Mouse (Mus musculus) heart, adult 18-20 months (tissue): ENCODE measurements around the gene Prox2. TPM values are rescaled to one million over a fixed set of nuclear protein-coding genes. Genes with fewer than 3 reads are reported as not detected.
"Not testable (repeated sequence)": the region's sequence is repeated elsewhere in the genome, so short reads cannot be mapped to it uniquely, and the experiment has no call there.

Experiments
- DNase-seq, 2 experiments: peaks; one replicate each; pipeline ENCODE4 v3.0.0; 2021 to 2022; ENCODE audit warnings: mixed read lengths in 1 of 2
- long read RNA-seq, 2 experiments: library from polyadenylated mRNA; stranded (forward); transcript quantifications; one replicate each; pipeline ENCODE4 v2.0.0; 2021
- total RNA-seq, 2 experiments: library from RNA; stranded (reverse); gene quantifications; 2 replicates each; pipeline ENCODE4 v1.2.3; 2021

Gene Prox2
- 1 to 10 TPM; 1.5 to 2.6 TPM for total RNA-seq
- long read RNA-seq, experiment 1, partial matches to known transcripts = 0 of 1 reads
- long read RNA-seq, experiment 1, other reads (novel, unspliced or antisense) = 1 of 1 reads
- long read RNA-seq, experiment 2 = 0 reads

GRCm38 (mm10) chr12:85110698-85111592 is at the start of gene Prox2, which contains the start of gene Dlst:
Prox2 (minus strand) TSS chr12:85110759.
Dlst (plus strand) TSS chr12:85110833.
- DNase-seq = peak; percentile 92 to 93

DNA sequence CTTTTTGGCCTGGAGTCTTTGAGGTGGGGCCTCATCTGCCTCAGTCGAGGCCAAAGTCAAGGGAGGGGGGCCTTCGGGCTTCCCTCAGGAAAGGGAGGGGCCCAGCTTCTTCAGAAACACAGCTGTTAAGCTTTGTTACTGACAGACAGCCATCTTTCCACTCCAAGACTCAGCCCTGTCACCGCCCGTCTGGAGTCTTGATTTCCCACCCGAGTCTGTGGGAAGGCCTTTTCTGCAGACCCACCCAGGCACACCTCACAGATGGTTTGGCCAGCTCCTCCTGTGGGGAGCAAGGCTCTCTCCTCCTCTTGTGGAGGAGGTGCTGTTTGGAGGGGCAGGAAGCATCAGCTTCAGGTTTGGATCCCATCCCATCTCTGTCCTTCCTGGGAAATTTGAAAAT is 49.0 kb upstream of the Prox2 start:
- peak; percentile 71 to 86 for DNase-seq

DNA sequence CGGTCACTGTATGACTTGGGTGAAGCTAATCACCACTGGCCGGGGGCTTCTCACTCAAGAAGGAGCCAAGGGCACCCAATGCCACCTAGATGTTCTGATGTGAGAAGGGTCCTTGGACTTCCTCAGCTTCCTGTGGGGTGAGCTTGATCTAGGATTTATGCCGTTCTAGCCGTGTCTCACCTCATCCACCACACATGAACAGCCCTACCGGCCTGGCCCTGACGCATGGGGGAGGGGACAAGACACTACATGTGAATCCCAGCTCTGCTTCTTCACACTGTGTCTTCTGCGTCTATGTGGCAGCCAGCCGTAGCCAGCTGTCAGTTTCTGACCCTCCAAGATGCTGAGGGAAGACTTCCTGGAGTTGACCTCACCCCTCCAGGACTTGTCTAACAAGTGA is 48.2 kb upstream of the Prox2 start:
- DNase-seq = no peak

GRCm38 (mm10) chr12:85157797-85158460 is 47.4 kb upstream of the Prox2 start:
- DNase-seq = no peak

- no peak for DNase-seq
Observed at GRCm38 (mm10) chr12:85156324-85156723, 45.8 kb upstream of the Prox2 start.

DNA sequence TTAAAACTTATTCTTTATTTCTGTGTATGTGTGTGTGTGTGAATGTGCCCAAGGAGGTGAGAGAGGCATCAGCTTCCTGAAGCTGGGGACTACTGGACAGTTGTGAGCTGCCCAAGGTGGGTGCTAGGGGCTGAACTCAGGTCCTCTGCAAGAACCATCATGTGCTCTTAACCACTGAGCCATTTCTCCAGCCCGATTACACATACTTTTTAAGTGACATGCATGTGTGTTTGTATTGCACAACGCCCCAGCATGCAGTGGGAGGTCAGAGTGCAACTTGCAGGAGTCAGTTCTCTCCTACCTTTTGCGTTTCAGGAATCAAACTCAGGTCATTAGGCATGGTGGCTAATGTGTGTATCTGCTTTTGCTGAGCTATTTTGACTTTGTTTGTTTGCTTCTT is 42.5 kb upstream of the Prox2 start:
- DNase-seq = no peak

- peak in 1 of 2 experiments; percentile 52 for DNase-seq
Observed at GRCm38 (mm10) chr12:85151002-85151774, 40.6 kb upstream of the Prox2 start, which contains the start of gene Rps6kl1. Rps6kl1 (minus strand) TSS chr12:85151264.

GRCm38 (mm10) chr12:85150321-85151001 is 39.9 kb upstream of the Prox2 start:
- DNase-seq = peak in 1 of 2 experiments; percentile 44

DNA sequence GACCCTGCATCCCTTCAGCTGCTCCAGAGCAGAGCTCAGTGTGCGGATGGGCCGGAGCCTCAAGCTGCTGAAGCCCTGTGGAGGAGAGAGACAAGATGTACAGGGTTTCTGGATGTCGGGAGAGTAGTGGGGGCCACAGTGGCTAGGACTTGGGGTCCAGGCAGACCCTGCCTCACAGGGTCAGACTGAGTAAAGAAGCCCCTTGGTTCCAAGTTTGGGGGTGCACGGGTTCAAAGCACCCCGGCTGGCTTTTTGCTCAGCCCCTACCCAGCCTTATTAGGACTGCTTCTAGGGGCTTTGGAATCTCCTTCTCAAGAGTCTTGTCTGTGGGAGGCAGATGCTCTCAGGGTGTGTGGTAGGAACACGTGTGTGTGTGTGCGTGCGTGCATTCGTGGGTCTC is 36.3 kb upstream of the Prox2 start:
- DNase-seq = no peak

GRCm38 (mm10) chr12:85146355-85146754 is 35.8 kb upstream of the Prox2 start:
- DNase-seq = peak; percentile 48 to 65

DNA sequence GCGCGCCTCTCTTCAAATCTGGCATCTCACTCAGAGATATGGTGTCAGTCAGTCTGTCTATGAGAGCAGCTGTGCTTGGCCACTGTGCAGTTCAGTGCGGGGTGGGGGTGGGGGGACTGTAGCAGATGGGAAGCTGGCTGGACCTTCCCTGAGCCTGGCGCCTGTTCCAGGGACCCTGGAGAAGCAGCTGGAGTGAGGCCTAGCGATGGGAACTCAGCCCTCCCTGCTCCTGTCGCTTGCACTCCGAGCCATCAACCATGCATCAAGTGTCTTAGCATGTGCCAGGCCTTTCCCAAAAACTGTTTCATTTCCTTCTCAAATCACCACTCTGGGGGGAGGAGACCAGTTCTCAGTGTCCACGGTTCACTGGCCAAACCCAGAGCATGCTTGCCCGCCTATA is 35.1 kb upstream of the Prox2 start:
- peak; percentile 70 to 82 for DNase-seq

DNA sequence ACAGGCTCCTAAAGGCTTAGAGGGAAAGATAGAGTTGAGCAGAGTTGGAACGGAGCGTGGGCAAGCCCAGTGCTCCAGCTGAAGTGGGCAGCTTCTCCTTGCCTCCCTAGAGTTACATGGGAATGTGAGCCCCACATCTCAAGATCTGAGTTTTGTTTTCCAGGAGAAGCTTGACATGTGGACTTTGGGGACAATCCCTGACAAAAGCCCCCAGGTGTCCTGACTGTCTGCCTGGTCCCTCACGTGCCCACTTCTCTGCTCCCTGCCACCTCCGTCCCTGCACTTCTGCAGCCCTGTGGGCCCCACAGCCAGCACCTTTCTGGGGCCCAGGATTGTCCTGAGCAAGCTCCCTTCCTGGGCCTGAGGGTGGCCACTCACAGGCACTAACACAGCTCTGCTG is 34.3 kb upstream of the Prox2 start:
- no peak for DNase-seq

GRCm38 (mm10) chr12:85144276-85144675 is 33.7 kb upstream of the Prox2 start:
- DNase-seq = not testable (repeated sequence)

GRCm38 (mm10) chr12:85142803-85143202 is 32.2 kb upstream of the Prox2 start:
- peak; percentile 88 to 96 for DNase-seq

GRCm38 (mm10) chr12:85141096-85141495 is 30.5 kb upstream of the Prox2 start:
- DNase-seq = no peak

DNA sequence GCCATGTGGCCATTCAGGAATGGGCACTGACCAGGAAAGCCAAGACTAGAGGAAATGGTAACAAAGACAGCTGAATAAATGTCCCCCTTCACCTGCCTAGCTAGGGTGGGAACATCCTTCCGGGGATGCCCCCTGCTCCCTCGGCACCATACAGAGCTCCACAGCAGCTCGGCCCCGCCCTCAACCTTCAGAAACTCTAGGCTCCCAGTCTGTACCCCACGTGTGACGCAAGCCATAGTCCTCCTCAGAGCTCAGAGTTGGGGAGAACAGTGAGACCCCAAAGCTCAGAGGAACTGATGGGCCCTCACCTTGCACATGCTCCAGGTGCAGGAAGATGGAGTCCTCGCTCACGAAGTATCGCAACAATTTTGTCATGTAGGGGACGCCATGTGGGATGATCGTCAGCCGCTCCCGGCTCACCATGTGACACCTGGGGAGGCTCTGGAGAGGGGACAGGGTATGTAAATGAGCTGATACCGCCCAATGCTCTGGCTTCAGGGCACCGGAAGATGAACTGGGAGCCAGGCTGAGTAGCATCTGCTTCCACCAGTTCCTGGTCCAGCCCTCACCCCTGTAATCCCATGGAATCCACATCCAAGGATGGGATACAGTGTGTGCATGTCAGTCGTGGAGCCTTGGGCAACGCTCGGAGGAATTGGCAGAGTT is 29.6 kb upstream of the Prox2 start:
- DNase-seq = no peak

- DNase-seq = no peak
Observed at GRCm38 (mm10) chr12:85136627-85137026, 26.1 kb upstream of the Prox2 start.

- DNase-seq = peak in 1 of 2 experiments; percentile 36
Observed at GRCm38 (mm10) chr12:85135513-85136470, 25.2 kb upstream of the Prox2 start.

DNA sequence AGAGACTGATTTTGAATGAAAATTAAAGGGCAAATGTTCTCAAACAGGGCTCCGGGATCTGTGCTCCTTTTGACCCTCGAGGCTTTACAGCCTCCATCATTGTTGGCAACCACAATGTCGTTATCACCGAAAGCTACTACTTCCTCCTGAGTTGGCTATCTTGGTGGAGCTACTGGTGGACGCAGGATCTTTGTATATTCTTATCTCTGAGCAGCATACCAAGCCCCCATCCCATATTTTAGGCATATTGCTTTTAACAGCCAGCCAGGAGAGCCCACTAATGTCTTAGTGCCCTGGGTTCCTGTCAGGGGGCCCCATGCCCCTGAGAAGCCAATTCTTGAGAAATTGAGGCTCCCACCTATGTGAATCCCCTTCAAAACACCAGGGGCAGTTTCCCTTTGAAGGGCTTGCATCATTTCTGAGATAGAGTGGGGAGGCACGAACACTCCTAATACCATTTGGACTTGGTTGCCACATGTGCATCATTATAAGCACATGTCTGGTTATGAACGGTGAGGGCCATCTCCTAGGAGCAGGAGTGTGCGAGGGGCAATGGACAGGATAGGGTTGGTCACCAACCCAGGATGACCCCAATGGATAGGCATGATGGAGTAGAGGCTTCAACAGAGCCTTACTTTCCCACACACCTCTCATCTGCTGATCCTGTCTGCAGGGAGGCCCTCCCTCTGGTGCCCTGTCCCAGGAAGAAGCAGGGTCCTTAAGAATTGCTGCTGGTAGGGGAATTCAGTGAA is 23.7 kb upstream of the Prox2 start:
- DNase-seq = no peak
